Mouse (Mus musculus): ENCODE measurements around the gene Eif3k. TPM values are rescaled to one million over a fixed set of nuclear protein-coding genes. Genes with fewer than 3 reads are reported as not detected.

Gene Eif3k
- total and polyA plus RNA-seq, 3 experiments: 545 to 671 TPM; not detected in 1

DNA sequence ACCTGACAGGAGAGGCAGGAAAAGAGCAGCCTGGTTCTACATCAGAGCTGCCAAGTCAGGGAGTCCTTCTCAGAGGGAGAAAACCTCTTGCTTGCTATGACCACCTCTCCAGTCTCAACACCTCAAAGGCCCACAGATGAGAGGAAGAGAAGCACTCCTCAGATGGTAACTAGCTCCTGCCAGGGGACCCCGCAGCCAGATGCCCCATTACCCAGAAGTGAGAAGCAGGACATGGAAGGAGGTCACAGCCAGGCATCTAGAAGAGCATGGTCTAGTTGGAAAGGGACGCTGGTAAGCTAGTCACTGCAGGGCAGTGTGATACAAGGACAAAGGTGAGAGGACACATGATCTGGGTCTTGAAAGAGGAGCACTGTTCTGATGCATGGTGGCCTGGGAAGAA, 47.8 kb downstream of the Eif3k start:
- no peak overlapping the region for H3K27ac ChIP-seq (ENCODE audit: control insufficient read depth, low read depth, low read length)
- peaks cover 0 to 4% of the 10 kb centered on the region in 2 experiments; a peak in 1 of 4 replicates for H3K4me1 ChIP-seq (ENCODE audit: control insufficient read depth in 1 of 2, insufficient read depth in 2 of 2, low read length in 2 of 2)

DNA sequence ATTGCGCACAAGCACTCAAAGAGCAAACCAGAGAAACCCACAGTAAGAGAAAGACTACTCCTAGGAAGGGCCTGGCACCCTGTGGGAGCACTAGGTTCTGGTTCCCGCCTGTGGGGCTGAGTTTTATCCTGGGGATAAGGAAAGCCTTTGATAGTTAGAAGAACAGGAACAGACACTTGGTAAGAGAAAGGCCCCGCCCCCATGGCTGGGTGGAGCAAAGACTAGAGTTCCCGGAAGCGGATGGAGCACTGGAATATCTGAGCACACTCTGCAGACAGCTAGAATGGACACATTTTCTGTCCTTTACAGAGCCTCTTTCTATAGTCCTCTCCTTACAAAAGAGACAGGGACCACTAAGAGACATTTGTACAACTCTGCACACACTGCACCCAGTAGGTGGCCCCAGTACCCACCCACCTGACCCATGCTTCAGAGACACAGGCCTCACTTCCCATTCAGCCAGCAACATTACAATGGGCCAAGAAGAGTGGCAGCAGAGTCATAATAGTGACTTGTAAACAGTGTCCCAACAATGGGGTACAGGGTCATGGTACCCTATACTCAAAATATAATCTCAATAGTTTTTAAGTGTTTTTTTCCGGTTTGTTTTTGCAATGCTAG, 49.1 kb downstream of the Eif3k start:
- Histone ChIP-seq H3K9me3 (replicated peaks; ENCODE audit: insufficient read depth, low read length) (no peaks in the 10 kb centered on the region), H3K4me1 (ENCODE audit: control insufficient read depth in 1 of 2, insufficient read depth in 2 of 2, low read length in 2 of 2) (peaks cover 0 to 4% of the 10 kb centered on the region in 2 experiments; a peak in 1 of 4 replicates), H3K36me3 (ENCODE audit: control insufficient read depth in 1 of 2, insufficient read depth in 2 of 2, low read length in 2 of 2) (peaks cover 4 to 6% of the 10 kb centered on the region in 2 experiments), H3K9ac (ENCODE audit: control insufficient read depth, low read depth, low read length, poor library complexity, severe bottlenecking) (no peak overlapping the region), H3K27me3 (ENCODE audit: control insufficient read depth in 1 of 2, insufficient read depth in 2 of 2, low read length in 2 of 2) (no peaks in the 10 kb centered on the region), H3K4me3 (ENCODE audit: control insufficient read depth in 1 of 2, insufficient read depth in 1 of 2, low read depth in 2 of 2, low read length in 2 of 2) (no peak overlapping the region), H3K79me2 (ENCODE audit: control insufficient read depth, insufficient read depth, low read length, poor library complexity) (peaks cover 39% of the 10 kb centered on the region), H3K27ac (ENCODE audit: control insufficient read depth, low read depth, low read length) (no peak overlapping the region)
- no peak for TF ChIP-seq ETS1 (IDR thresholded peaks at IDR 0.05; ENCODE audit: low read depth, low read length)
- TF ChIP-seq CTCF (IDR thresholded peaks at IDR 0.05 in 2 of 3, conservative IDR thresholded peaks at IDR 0.05 in 1 of 3; ENCODE audit: control insufficient read depth in 1 of 3, insufficient read depth in 1 of 3, low read depth in 2 of 3, low read length in 3 of 3, poor library complexity in 1 of 3, severe bottlenecking in 1 of 3): peak in 1 of 3 experiments; percentile 9; a peak in 1 of 6 replicates
- DNase-seq (ENCODE audit: low read depth, low spot score): peak; percentile 43

More for the DNA sequence above, 47.8 kb downstream of the Eif3k start:
- Histone ChIP-seq H3K4me3 (ENCODE audit: control insufficient read depth in 1 of 2, insufficient read depth in 1 of 2, low read depth in 2 of 2, low read length in 2 of 2) (no peak overlapping the region), H3K9me3 (replicated peaks; ENCODE audit: insufficient read depth, low read length) (no peaks in the 10 kb centered on the region), H3K36me3 (ENCODE audit: control insufficient read depth in 1 of 2, insufficient read depth in 2 of 2, low read length in 2 of 2) (peaks cover 3 to 4% of the 10 kb centered on the region in 2 experiments), H3K79me2 (ENCODE audit: control insufficient read depth, insufficient read depth, low read length, poor library complexity) (peaks cover 40% of the 10 kb centered on the region), H3K27me3 (ENCODE audit: control insufficient read depth in 1 of 2, insufficient read depth in 2 of 2, low read length in 2 of 2) (no peaks in the 10 kb centered on the region), H3K9ac (ENCODE audit: control insufficient read depth, low read depth, low read length, poor library complexity, severe bottlenecking) (no peak overlapping the region)
- no peak for DNase-seq (ENCODE audit: low read depth, low spot score)
- TF ChIP-seq USF1 (IDR thresholded peaks at IDR 0.05; ENCODE audit: low read depth, low read length): no peak
- TF ChIP-seq MEF2A (IDR thresholded peaks at IDR 0.05; ENCODE audit: extremely low read depth, insufficient replicate concordance, low read depth, low read length, poor library complexity, severe bottlenecking): no peak
- TF ChIP-seq HCFC1 (IDR thresholded peaks at IDR 0.05; ENCODE audit: low read depth, low read length): no peak
- no peak for TF ChIP-seq TAL1 (IDR thresholded peaks at IDR 0.05; ENCODE audit: low read length)
- TF ChIP-seq TBP (IDR thresholded peaks at IDR 0.05; ENCODE audit: low read depth, low read length): no peak
- no peak for TF ChIP-seq GATA1 (IDR thresholded peaks at IDR 0.05; ENCODE audit: low read depth, low read length)
- TF ChIP-seq MYC (IDR thresholded peaks at IDR 0.05; ENCODE audit: low read depth, low read length): no peak
- no peak for TF ChIP-seq UBTF (IDR thresholded peaks at IDR 0.05; ENCODE audit: borderline replicate concordance, insufficient read depth, low read depth, low read length)
- TF ChIP-seq USF2 (IDR thresholded peaks at IDR 0.05; ENCODE audit: borderline replicate concordance in 1 of 2, insufficient read depth in 1 of 2, low read depth in 1 of 2, low read length in 2 of 2): no peak
- TF ChIP-seq ELF1 (IDR thresholded peaks at IDR 0.05; ENCODE audit: low read depth, low read length): no peak
- TF ChIP-seq ZMIZ1 (IDR thresholded peaks at IDR 0.05; ENCODE audit: low read depth, low read length): no peak
- TF ChIP-seq RCOR1 (IDR thresholded peaks at IDR 0.05; ENCODE audit: low read depth, low read length): no peak
- no peak for TF ChIP-seq E2F4 (IDR thresholded peaks at IDR 0.05; ENCODE audit: borderline replicate concordance, low read depth, low read length)
- no peak for TF ChIP-seq ZKSCAN1 (IDR thresholded peaks at IDR 0.05; ENCODE audit: low read depth, low read length)
- TF ChIP-seq POLR2A (IDR thresholded peaks at IDR 0.05; ENCODE audit: control insufficient read depth in 1 of 2, insufficient read depth in 1 of 2, low read depth in 1 of 2, low read length in 2 of 2, poor library complexity in 1 of 2): no peak
- no peak for TF ChIP-seq MAFK (IDR thresholded peaks at IDR 0.05; ENCODE audit: borderline replicate concordance, low read depth, low read length)
- no peak for TF ChIP-seq MYB (IDR thresholded peaks at IDR 0.05; ENCODE audit: low read depth, low read length)
- TF ChIP-seq ZC3H11A (IDR thresholded peaks at IDR 0.05; ENCODE audit: low read depth, low read length): no peak
- no peak for TF ChIP-seq ETS1 (IDR thresholded peaks at IDR 0.05; ENCODE audit: low read depth, low read length)

All from MEL (cell line).